Mouse (Mus musculus) ovary, postnatal 36 days (tissue): Measurements from ENCODE around the gene Mgat5b.
A peak's percentile ranks its signal among the peaks of the same experiment; 100 is the strongest.

Experiments used
- DNase-seq: peaks from one replicate; pipeline ENCODE4 v3.0.0; 2022; ENCODE audit warnings: low spot score, mixed read lengths

Mgat5b gene

DNA sequence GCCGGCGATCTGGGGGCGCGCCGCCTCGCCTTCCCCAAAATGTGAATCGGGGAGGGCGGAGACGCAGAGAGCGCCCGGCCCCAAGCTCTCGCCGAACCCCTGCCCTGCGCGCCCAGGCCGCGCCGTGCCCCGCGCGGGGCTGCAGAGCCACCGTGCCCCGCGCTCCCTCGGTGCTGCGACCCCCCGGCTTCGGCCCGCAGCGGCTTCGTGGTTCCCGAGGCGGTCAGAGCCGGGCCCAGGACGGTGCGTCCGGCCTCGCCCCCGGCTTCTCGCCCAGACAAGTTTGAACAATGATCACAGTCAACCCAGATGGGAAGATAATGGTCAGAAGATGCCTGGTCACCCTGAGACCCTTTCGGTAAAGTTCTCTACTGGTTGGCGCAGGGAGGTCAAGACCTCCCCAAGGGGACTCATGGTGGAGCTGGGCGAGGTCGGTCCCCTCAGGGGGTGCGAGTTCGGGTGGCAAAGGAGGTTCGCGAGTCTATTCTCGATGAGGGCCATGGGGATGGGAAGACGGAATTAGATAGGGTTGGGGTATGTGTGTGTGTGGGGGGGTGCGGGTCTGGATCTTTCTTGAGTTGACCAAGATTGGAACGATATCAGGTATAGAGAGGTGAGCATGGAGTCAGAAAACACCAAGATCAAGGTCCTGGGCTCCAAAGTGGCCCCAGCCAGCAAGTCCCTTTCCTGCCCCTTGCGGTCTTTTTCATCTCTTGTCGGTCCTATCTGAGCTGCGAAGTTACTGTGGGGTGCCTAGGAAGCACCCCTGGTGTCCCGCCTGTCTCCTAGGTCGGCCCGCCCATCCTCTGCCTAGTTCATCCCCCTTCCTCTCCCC, 740 bp downstream of the Mgat5b start:
- DNase-seq = no peak

DNA sequence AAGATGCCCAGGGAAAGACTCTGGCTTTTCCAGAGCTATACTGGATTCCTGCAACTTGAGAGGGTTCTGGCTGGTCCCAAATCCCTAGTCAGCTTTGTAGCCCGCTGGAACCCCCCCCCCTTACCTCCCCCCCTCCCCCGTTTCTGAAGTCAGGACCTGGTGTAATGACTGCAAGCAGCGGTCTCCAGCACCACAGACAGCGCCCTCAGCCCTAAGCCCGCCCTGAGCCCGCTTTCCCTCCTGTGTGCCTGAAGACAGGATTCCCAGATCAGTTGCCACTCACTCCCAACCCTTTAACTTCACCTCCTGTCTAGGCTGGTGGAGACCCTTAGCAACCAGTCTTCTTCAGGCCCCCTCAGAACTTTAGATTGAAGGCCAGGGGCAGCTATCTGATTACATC, 2.1 kb downstream of the Mgat5b start:
- DNase-seq = peak; percentile 21

DNA sequence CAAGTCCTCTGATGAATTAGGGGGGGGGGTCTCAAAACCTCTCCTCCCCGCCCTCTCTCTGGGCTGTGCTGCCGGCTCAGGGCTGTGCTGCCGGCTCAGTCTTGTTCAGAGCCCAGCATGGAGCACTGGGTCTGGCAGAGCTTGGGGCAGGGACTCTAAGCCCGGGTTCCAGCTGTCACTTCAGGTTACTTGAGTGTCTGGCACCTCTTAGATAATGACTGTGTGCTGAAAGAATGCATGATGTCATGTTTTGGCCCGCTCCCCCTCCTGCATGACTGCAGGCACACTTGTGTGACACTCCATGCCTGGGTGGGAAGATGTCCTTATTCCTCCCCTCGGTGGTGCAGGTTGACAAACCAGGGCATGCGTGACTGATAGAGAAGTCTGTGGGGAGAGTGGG, 3.4 kb downstream of the Mgat5b start:
- DNase-seq = no peak

DNA sequence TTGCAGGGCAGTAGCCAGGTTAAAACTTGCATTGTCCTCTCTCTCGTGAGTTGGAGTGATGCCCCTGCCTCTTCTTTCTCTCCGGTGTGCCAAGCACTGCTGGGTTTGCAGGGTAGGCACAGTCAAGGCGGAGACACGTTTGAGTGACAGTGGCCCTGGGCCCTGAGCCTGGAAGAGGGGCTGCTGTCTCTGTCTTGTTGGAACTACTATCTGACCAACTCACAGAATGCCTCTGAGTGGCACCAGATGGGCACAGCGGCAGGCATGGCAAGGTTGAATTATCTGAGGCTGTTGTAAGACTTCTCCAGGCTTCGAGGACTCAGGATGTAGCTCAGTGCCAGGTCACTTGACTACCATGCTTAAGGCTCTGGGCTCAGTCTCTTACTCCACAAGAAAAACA, 9.4 kb downstream of the Mgat5b start:
- no peak for DNase-seq

DNA sequence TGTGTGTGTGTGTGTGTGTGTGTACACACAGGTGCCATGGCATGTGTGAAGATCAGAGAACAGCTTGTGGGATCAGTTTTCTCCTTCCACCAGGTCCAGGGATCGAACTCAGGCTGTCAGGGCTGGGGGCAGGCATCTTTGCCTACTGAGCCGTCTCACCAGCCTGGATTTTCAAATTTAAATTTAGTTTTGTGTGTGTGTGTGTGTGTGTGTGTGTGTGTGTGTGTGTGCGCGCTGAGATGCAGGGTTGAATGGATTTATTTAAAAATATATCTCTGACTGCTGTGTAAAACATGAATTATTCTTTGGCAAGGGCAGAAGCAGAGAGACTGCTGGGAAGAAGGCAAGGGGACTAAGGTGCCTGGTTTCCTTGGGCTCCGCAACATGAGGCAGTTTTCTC, 16.2 kb downstream of the Mgat5b start:
- DNase-seq = no peak

DNA sequence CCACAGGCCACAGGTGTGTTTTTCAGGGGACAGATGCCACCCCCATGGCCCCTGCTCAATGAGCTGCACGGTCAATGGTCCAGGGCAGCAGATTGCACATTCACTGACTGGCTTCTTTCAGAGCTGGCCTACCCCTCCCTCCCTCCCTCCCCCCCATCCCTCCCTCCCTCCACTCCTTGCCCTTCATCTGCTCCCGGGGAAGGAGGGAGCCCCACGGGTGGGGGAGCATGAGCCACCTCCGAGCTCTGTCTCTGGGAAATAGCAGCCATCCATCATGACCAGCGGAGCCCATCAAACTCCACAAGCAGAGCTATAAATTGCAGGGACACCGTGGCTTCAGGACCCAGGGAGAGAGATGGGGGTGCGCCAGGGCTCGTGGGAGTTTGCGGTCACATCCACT, 16.7 kb downstream of the Mgat5b start:
- DNase-seq = no peak

DNA sequence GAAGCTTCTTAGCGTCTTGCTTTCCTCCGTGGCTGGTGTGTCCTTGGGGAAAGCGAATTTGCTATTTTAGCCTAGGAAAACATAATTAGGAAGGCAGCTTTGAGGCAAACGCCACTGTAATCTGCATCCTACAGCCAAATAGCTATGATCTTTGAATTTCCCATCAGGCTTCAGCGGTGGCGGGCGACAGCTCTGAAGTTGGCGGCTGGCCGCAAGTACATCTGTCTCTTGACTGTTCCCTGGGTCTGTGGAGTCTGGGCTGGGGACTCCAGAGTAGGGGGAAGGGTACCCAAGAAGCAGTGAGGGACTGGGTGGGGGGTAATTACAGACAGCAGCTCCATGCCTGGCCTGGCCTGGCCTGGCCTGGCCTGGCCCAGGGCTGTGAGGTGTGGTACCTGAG, 17.3 kb downstream of the Mgat5b start:
- DNase-seq = no peak

DNA sequence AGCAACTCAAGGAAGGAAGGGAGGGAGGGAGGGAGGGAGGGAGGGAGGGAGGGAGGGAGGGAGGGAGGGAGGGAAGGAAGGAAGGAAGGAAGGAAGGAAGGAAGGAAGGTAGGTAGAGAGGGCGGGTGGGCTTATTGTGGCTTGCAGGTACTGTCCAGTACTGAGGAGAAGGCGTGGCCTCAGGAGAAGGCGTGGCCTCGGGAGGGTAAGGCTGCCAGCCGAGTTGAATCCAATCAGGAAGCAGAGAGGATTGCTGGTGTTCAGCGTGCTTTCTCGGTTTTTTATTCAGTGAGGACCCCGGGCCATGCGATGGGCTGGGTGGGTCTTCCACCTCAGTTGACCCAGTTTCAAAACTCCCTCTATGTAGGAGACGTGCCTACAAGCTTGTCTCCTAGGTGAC, 18.5 kb downstream of the Mgat5b start:
- no peak for DNase-seq

DNA sequence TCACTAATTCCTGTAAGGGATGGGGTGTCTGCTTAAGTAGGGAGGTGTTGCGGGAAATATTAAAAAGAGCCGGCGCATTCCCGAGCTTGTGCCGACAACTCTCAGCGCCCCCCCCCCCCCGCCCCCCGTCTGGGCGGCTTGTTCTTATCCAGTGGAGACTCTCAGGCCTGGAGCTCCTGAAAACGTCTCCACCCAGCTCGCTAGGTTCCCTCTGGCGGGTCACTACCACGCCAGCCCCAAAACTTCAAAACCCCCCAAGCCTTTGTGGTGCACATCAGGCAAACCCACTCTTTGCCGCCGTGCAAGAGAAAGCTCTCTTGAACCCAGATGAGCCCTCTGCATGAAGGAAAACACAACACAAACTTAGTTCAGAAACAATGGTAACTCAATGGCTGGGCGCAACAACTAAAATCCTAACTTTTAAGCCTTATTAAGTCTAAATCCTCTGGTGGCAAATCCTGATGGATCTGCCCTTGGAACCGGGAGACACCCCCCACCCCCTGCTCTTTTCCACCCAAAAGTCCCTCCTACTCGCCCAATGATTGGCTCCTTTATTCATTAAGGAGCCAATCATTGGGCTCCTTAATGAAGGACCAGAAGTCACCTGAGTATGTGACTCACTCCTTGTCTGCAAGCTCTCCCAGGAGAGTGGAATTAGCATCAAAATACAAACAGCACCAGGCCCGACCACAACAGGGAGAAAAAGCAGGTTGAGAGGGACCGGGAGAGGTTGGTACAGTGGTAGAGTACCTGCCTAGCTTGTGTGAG, 21.6 kb downstream of the Mgat5b start:
- DNase-seq = no peak

DNA sequence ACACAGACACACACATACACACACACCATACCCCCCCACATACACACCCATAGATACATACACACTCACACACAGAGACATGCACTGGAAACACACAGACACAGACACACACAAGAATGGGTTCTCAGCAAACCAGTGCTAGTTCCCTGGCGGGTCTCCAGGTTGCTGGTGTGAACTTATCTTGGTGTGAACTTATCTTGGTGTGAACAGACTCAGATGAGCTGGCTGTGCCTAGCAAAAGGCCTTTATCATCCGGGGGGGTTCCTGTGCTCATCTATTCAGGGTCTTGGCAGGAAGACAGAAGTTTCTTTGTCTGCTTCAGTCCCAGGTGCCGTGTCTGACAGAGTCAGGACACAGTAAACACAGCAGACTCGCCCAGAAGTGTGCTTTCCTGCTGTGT, 25.7 kb downstream of the Mgat5b start:
- no peak for DNase-seq

DNA sequence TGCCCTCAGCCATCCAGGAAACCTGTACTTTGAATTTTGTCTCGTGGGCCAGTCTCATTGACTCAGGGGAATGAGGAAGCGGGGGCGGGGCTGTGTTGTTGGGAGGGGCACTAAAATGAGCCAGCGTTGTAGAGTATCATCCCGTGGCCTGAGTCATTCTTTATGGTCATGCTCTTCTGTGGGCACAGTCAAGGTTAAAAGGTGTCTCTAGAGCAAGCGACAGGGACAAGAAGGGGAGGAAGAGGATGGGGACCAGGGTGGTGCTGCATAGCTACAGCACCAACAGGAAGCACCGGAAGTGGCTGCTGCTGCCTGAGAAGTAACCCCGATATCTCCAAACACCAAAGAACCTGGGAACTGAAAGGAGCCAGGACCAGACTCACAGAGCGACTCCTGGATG, 31.2 kb downstream of the Mgat5b start:
- DNase-seq = no peak

DNA sequence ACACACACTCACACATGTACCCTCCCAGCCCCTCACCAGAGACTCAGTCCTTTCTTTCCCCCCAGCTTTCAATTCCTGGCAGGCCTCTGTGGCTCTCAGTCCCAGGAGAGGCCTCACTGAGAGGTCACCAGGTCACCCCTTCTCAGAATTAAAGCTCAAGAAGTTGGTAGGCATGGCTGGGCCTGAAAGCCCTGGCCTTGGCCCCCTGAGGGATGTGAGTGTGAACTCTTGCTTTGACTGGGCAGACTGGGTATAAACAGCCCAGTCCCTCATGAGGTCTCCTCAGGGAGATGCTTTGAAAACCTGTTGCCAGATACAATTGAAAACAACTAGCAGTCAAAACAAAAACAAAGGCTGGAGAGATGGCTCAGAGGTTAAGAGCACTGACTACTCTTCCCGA, 32.8 kb downstream of the Mgat5b start:
- DNase-seq = no peak

DNA sequence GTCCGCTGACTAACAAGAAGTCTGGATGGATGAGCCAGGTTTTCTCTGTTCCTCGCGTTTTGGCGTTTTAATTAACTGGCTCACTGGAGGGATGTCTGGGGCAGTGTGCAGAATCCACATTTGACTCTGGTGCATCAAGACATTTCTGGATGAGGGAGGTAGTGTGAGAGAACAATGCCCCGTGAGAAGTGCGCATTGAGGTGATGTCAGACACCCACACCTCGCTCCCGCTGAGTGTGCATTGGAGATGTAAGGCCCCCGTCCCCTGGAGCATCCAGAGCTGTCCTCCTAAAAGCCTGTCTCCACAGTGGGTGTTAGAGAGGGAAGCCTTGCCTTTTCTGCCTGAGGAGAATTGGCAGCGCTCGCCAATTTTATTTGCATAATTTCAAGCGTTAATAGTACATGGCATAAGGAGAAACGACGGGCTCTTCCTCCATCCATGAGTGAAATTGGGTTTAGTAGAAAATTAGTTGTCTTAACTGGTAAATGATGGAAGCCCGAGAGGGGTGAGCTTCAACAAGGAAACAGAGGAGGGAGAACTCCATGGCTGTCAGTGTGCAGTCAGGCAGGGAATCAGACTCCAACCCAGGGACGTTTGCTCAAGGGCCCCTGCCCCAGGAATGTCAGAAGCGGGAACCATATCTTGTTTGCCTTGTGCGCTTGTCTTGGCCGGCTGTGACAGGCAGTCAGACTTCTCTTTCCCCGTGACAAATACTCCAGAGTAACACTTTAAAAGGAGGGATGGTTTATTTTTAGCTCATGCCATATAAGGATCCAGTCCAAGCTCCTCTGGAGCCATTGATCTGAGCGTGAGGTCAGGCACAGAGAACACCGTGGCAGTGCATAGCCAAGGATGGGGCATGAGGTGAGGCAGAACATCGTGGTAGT, 35.8 kb downstream of the Mgat5b start:
- no peak for DNase-seq

DNA sequence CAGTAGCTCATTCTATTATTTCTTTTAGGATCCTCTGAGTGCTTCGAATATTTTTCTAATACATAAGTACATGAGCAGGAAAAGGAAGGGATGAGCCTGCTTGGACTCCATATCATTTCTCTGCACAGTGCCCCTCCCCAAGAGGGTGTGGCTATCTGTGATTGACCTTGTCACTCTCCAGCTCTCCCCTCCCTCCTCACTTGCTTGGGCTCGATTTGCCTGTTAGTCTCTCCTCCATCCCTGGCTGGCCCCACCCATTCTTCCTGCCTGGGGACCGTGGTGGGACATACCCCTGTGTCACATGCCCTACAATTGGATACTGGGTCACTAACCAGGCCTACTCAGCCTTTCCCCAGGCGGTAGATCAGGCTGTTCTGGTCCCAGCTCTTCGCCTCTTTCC, 39.9 kb downstream of the Mgat5b start:
- no peak for DNase-seq

DNA sequence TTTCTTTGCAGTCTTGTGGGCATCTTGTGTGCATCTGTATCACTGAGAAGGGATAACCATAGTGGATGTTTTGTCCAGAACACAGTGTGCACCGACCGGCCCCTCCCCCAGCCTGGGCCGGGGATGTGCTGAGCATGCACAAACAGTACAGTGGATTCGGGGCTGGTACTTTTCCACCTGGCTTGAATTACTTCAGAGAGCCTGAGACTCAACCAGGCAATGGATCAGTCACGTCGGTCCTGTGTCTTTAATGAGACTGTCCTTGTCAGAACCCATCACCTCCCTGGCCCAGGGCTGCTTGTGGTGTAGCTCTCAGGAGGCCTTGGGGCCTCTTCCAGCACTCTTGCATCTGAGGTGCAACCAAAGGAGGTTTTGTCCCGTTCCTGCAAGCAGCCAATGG, 46.4 kb downstream of the Mgat5b start:
- no peak for DNase-seq

DNA sequence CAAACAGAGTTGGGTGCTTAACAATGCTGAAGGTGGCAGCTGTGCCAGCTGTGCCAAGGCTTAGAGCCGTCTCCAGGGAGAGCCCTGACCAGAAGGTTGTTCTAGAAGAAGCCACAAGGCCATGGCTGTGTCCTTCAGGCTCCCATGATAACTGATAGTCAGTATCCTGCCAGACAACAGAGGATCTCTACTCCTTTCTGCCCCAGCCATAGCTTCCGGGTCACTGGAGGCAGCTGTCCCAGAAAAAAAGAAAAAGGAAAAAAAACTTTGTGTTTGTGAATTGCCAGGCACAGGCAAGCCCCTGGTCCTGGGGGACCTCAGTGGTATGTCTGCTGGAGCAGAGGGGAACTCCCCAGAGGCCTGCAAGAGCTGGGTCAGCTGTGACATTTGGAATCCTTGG, 47.3 kb downstream of the Mgat5b start:
- DNase-seq = peak; percentile 23

DNA sequence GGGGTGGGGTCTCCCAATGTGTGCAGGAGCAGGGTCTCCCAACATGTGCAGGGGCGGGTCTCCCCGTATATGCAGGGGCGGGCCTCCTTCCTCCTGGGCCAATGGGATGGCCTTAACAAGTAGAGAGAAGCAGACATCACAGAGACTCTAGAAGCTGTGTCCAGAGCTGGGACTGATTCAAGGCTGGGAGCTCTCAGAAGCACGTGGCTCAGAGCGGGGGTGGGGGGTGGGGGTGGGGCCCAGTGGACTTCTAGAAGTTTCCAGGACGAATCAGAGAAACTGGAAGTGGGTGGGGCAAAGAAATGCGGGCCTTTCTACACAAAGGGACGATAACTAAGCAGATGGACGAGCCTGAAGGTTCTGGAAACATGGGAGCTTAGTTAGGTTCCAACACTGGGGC, 49.9 kb downstream of the Mgat5b start:
- DNase-seq = no peak

DNA sequence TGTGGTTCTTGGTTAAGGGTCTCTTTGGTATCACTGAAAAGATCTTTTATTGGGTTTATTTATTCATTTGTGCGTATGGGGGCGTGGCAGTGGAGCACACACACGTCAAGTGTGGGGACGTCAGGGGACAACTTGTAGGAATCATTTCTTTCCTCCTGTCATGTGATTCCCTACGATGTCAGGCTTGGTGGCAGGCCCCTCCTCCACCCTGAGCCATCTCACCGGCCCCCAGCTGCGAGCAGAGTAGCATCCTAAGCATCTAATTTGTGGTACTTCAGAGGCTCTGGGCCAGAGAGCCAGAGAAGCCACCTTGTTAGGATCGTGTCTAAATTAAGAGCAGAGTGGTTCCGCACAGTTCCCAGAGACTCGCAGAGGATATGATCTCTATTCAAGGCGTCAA, 50.8 kb downstream of the Mgat5b start:
- no peak for DNase-seq

DNA sequence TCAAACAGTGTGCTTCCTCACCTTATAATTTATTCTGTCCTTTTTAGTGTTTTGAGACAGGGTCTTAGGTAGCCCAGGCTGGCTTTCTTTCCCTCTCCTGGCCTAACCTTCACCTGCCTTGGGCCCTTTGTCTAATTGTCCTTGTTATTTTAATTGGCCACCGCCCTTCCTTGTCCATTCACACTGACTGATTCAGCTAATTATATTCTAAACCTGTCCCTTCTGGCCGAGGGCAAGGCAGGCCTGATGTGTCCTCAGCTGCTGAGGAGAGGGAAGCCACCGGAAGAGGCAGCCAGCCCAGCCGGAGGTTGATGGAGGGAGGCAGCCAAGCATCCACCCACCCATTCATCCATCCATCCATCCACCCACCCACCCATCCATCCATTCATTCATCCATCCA, 52.2 kb downstream of the Mgat5b start:
- DNase-seq = no peak

DNA sequence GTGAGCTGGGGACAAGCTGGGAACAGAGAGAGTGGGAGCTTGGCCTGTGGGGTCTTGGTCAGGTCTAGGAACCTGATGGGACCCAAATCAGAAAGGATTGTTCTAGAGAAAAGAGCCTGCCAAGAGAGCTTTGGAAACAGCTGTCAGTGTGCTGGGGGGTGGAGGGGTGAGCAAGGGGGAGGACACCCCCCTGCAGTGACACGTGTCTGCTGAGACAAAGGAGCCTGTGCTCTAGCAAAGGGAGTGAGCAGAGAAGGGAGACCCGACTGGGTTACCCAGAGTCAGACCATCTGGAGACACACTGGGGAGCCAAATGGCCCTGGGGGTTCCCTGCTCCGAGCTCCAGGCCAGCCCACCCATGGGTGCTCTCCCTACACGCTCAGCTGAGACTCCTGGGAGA, 54.2 kb downstream of the Mgat5b start:
- DNase-seq = no peak

DNA sequence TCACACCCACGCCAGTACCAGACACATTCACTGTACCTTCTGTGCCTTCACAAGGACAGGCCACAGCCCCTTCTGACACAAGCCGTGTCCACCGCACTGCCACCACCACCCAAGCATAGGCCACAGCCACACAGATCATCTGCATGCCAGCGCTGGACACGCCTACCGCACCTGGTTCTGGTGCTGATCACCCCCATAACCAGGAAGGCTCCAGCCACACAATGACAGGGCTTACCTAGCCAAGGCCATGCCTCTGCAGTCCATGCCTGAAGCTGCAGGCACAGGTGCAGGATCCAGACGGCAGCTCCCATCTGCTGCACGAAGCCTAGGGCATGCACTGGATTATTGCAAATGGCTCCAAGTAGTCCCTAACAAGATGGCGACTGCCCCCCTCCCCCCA, 54.8 kb downstream of the Mgat5b start:
- DNase-seq = no peak

DNA sequence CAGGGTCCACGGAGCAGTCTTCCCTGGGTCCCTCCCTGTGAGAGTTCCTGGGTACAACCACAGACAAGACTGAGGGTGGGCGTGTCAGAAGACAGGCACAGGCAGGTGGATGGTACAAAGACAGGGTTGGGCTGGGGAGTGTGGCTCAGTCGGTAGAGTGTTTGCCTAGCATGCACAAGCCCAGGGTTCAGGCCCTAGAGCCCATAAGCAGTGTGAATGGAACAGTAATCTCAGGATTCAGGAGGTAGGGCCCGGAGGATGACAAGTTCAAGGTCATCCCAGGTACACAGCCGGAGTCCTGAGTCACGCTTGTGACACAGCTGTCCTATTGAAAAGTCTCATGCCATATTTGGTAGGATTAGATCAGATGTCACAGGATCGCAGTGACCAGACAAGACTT, 55.7 kb downstream of the Mgat5b start:
- DNase-seq = no peak

DNA sequence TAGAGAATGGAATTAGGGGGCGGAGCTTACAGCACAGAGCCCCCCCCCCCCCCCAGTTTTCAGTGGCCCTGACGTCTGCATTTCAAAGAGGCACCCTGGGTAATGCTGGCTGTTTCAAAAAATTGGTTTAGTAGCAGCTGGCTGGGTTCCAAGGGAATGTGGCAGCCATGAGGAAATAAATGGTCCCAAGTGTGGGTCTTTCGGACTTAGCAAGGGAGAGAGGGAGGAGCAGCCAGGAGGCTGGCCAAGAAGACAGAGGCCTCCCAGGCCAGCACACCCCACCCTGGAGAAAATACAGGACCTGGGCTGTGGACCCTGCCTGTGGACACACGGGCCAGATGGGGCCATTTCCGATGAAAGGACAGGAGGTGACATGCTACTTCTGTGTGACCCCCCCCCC, 61.6 kb downstream of the Mgat5b start:
- DNase-seq = no peak
